Mouse (Mus musculus) heart, embryonic 14.5 days (tissue): ENCODE measurements around the gene Ncmap. TPM values are rescaled to one million over a fixed set of nuclear protein-coding genes. Genes with fewer than 3 reads are reported as not detected.

Experiments
- ATAC-seq: fragments of 200-750 bp; cut with Nextera tagmentation; 2 replicates; pipeline ENCODE4 v1.8.0; 2017; ENCODE audit warnings: low read depth, moderate TSS enrichment; ENCODE audit not compliant: insufficient number of reproducible peaks, insufficient read depth, low FRiP score
- H3K27ac ChIP-seq, 2 experiments: fragments of 200-500 bp in 1 of 2; fragments of 300-500 bp in 1 of 2; sonication (generic) in 1 of 2; replicated peaks in 1 of 2; 2 replicates each; pipeline ENCODE4 v1.5.1; 2012 to 2014; ENCODE audit warnings: low read depth in 2 of 2, low read length in 2 of 2, control low read depth in 1 of 2, mild to moderate bottlenecking in 1 of 2, mixed read lengths in 1 of 2; ENCODE audit not compliant: control insufficient read depth in 1 of 2, insufficient read depth in 1 of 2
- H3K27me3 ChIP-seq: fragments of 300-500 bp; sonication (generic); 2 replicates; pipeline ENCODE4 v1.6.1; 2014; ENCODE audit warnings: mild to moderate bottlenecking, low read length, control low read depth; ENCODE audit not compliant: control insufficient read depth, insufficient read depth
- H3K36me3 ChIP-seq: fragments of 300-500 bp; sonication (generic); 2 replicates; pipeline ENCODE4 v1.6.1; 2014; ENCODE audit warnings: mild to moderate bottlenecking, control low read depth, low read length, mixed read lengths; ENCODE audit not compliant: control insufficient read depth, insufficient read depth
- H3K4me1 ChIP-seq, 2 experiments: fragments of 200-500 bp in 1 of 2; fragments of 300-500 bp in 1 of 2; sonication (generic) in 1 of 2; 2 replicates each; pipeline ENCODE4 v1.6.1; 2012 to 2014; ENCODE audit warnings: low read length in 2 of 2, control low read depth in 1 of 2, mixed read lengths in 1 of 2; ENCODE audit not compliant: control insufficient read depth in 2 of 2, insufficient read depth in 2 of 2
- H3K4me2 ChIP-seq: fragments of 300-500 bp; sonication (generic); 2 replicates; pipeline ENCODE4 v1.6.1; 2014; ENCODE audit warnings: mild to moderate bottlenecking, low read length
- H3K4me3 ChIP-seq, 2 experiments: fragments of 200-500 bp in 1 of 2; fragments of 300-500 bp in 1 of 2; sonication (generic) in 1 of 2; 2 replicates each; pipeline ENCODE4 v1.5.1; 2012 to 2014; ENCODE audit warnings: low read length in 2 of 2, mild to moderate bottlenecking in 2 of 2, control low read depth in 1 of 2, low read depth in 1 of 2, moderate library complexity in 1 of 2; ENCODE audit not compliant: control insufficient read depth in 1 of 2, insufficient read depth in 1 of 2
- H3K9ac ChIP-seq: fragments of 300-500 bp; sonication (generic); 2 replicates; pipeline ENCODE4 v1.6.1; 2014; ENCODE audit warnings: mild to moderate bottlenecking, low read length
- H3K9me3 ChIP-seq: fragments of 300-500 bp; sonication (generic); 2 replicates; pipeline ENCODE4 v1.6.1; 2016; ENCODE audit warnings: low read length, control low read depth; ENCODE audit not compliant: control insufficient read depth
- WGBS: fragments of 180-500 bp; shearing (Covaris S2); extraction: QIAGEN DNeasy Blood & Tissue Kit; methylation state at CpG from one replicate; pipeline ENCODE4 v1.1.7; 2014; 5-methylcytosine and 5-hydroxymethylcytosine counted together
- polyA plus RNA-seq: library from polyadenylated mRNA; unstranded; fragments of >200 nt; fragmentation: Nextera tagmentation; extraction: Ambion mirVana; gene quantifications from 2 replicates; pipeline ENCODE4 v1.2.1, GENCODE M21; 2014

The Ncmap gene
- polyA plus RNA-seq, 1 experiment from 2014 or later, result 0.41 TPM

- H3K4me2 ChIP-seq, result no peak overlapping the region
- H3K9me3 ChIP-seq, result no peaks in the 10 kb centered on the region
- H3K4me1 ChIP-seq, result no peaks in the 10 kb centered on the region
- peaks cover 56% of the 10 kb centered on the region for H3K36me3 ChIP-seq
- WGBS, result 65% methylated on average over 11 of the region's 11 CpGs
- H3K9ac ChIP-seq, result no peak overlapping the region
- H3K27ac ChIP-seq, result no peak overlapping the region
- ATAC-seq, result no peak
- H3K27me3 ChIP-seq, result no peaks in the 10 kb centered on the region
- no peak overlapping the region for H3K4me3 ChIP-seq
Observed at GRCm38 (mm10) chr4:135420416-135420815, 22.4 kb upstream of the Ncmap start.

GRCm38 (mm10) chr4:135419996-135420395 lies 22.0 kb upstream of the Ncmap start:
- H3K36me3 ChIP-seq, result peaks cover 53% of the 10 kb centered on the region
- no peaks in the 10 kb centered on the region for H3K9me3 ChIP-seq
- H3K27ac ChIP-seq, result no peak overlapping the region
- WGBS, result 71% methylated on average over 21 of the region's 21 CpGs
- H3K4me3 ChIP-seq, result no peak overlapping the region
- H3K4me2 ChIP-seq, result no peak overlapping the region
- H3K4me1 ChIP-seq, result no peaks in the 10 kb centered on the region
- ATAC-seq, result no peak
- H3K9ac ChIP-seq, result no peak overlapping the region
- no peaks in the 10 kb centered on the region for H3K27me3 ChIP-seq

- Histone ChIP-seq H3K9me3 (no peaks in the 10 kb centered on the region), H3K9ac (no peak overlapping the region), H3K4me2 (no peak overlapping the region), H3K4me1 (no peaks in the 10 kb centered on the region), H3K27me3 (no peaks in the 10 kb centered on the region), H3K4me3 (no peak overlapping the region), H3K36me3 (peaks cover 51% of the 10 kb centered on the region), H3K27ac (no peak overlapping the region)
- WGBS, result 83% methylated on average over 21 of the region's 21 CpGs
- no peak for ATAC-seq
Observed at GRCm38 (mm10) chr4:135416367-135416766, 18.3 kb upstream of the Ncmap start.

GRCm38 (mm10) chr4:135413491-135413890 lies 15.5 kb upstream of the Ncmap start:
- 78% methylated on average over 8 of the region's 8 CpGs for WGBS
- H3K4me2 ChIP-seq, result no peak overlapping the region

GRCm38 (mm10) chr4:135411633-135412032 lies 13.6 kb upstream of the Ncmap start:
- H3K4me2 ChIP-seq, result no peak overlapping the region
- H3K27me3 ChIP-seq, result no peaks in the 10 kb centered on the region
- no peaks in the 10 kb centered on the region for H3K4me1 ChIP-seq
- H3K9ac ChIP-seq, result no peak overlapping the region
- ATAC-seq, result no peak
- H3K4me3 ChIP-seq, result no peak overlapping the region
- H3K27ac ChIP-seq, result no peak overlapping the region
- H3K9me3 ChIP-seq, result no peaks in the 10 kb centered on the region
- WGBS, result 42% methylated on average over 4 of the region's 4 CpGs
- peaks cover 17% of the 10 kb centered on the region; the same call in 1 of the 2 replicates for H3K36me3 ChIP-seq

More at GRCm38 (mm10) chr4:135413491-135413890, 15.5 kb upstream of the Ncmap start:
- no peak for ATAC-seq
- H3K27me3 ChIP-seq, result no peaks in the 10 kb centered on the region
- H3K4me1 ChIP-seq, result no peaks in the 10 kb centered on the region
- H3K4me3 ChIP-seq, result no peak overlapping the region
- no peak overlapping the region for H3K9ac ChIP-seq
- H3K36me3 ChIP-seq, result peaks cover 31% of the 10 kb centered on the region
- H3K27ac ChIP-seq, result no peak overlapping the region
- H3K9me3 ChIP-seq, result no peaks in the 10 kb centered on the region

GRCm38 (mm10) chr4:135406180-135406579 lies 8.2 kb upstream of the Ncmap start:
- ATAC-seq, result no peak
- no peaks in the 10 kb centered on the region for H3K36me3 ChIP-seq
- no peaks in the 10 kb centered on the region for H3K4me1 ChIP-seq
- no peak overlapping the region for H3K4me3 ChIP-seq
- no peak overlapping the region for H3K9ac ChIP-seq
- H3K27ac ChIP-seq, result no peak overlapping the region
- 49% methylated on average over 5 of the region's 5 CpGs for WGBS
- no peaks in the 10 kb centered on the region for H3K9me3 ChIP-seq
- H3K27me3 ChIP-seq, result no peaks in the 10 kb centered on the region
- H3K4me2 ChIP-seq, result no peak overlapping the region

GRCm38 (mm10) chr4:135404916-135405315 lies 6.9 kb upstream of the Ncmap start:
- 0 out of 2 replicates have a peak, but pooled peaks cover 4% of the 10 kb centered on the region for H3K27me3 ChIP-seq
- 95% methylated on average over 2 of the region's 2 CpGs for WGBS
- H3K9ac ChIP-seq, result no peak overlapping the region
- no peak overlapping the region for H3K4me2 ChIP-seq
- H3K4me1 ChIP-seq, result no peaks in the 10 kb centered on the region
- ATAC-seq, result no peak
- no peak overlapping the region for H3K27ac ChIP-seq
- H3K9me3 ChIP-seq, result no peaks in the 10 kb centered on the region
- H3K36me3 ChIP-seq, result no peaks in the 10 kb centered on the region
- H3K4me3 ChIP-seq, result no peak overlapping the region

- Histone ChIP-seq H3K4me1 (no peaks in the 10 kb centered on the region), H3K27me3 (peaks cover 6% of the 10 kb centered on the region; the same call in 1 of the 2 replicates), H3K36me3 (no peaks in the 10 kb centered on the region), H3K9ac (no peak overlapping the region), H3K9me3 (no peaks in the 10 kb centered on the region), H3K27ac (no peak overlapping the region), H3K4me2 (no peak overlapping the region), H3K4me3 (no peak overlapping the region)
- no peak for ATAC-seq
- 64% methylated on average over 10 of the region's 10 CpGs for WGBS
Observed at GRCm38 (mm10) chr4:135404048-135404447, 6.0 kb upstream of the Ncmap start.
